Mouse (Mus musculus): ENCODE measurements at regions not wholly inside any gene's neighbourhood (a gene's known extent, or its start where the extent isn't known, plus 50 kb on each side); places are given as distances from the start of the nearest gene placed in this dataset.

DNA sequence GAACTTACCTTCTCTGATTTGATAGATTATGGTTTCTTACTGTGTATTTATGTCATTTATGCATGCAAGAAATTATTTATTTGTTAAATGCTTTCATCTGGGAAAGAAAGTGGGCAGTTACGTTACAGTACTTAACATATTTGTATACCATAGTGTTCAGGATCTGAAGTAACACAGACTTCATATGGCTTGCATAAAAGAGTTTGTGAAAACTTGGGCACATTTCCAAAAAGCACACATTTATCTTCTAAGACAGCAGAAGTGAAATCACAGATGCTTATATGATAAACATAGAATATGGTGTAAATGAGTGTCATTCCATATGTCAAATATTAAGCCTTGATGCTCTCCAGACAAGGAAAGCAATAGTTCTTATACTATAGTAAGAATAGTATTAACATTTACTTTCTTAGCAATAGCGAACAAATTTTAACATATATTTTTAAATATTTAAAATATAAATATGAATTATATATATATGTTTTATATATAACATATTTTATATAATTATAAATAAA is 4549.1 kb upstream of the Gm7489 start:
- no peak for TF ChIP-seq CTCF (IDR thresholded peaks at IDR 0.05)
- no peak for TF ChIP-seq EP300 (IDR thresholded peaks at IDR 0.05; ENCODE audit: insufficient read depth, low read depth, low read length)
- TF ChIP-seq POLR2A (IDR thresholded peaks at IDR 0.05; ENCODE audit: insufficient read depth, low read depth, low read length) = no peak
